Mouse (Mus musculus) myocyte (in vitro differentiated cells): ENCODE data around the gene Ttc41.

Experiments
- MAX ChIP-seq: IDR thresholded peaks from one replicate; pipeline ENCODE4 v1.6.1; 2011; ENCODE audit warnings: low read depth, mild to moderate bottlenecking, control low read depth
- POLR2A ChIP-seq: IDR thresholded peaks from one replicate; pipeline ENCODE4 v1.6.1; 2011; ENCODE audit warnings: low read depth, mild to moderate bottlenecking, control low read depth, moderate library complexity; ENCODE audit not compliant: insufficient read length
- TCF12 ChIP-seq: IDR thresholded peaks from one replicate; pipeline ENCODE4 v1.6.1; 2011; ENCODE audit warnings: mild to moderate bottlenecking, control low read depth; ENCODE audit not compliant: poor library complexity, insufficient read depth, severe bottlenecking
- USF1 ChIP-seq: IDR thresholded peaks from one replicate; pipeline ENCODE4 v1.6.1; 2011; ENCODE audit warnings: low read depth, mild to moderate bottlenecking, control low read depth, moderate library complexity

GRCm38 (mm10) chr10:86807362-86807761, 101.8 kb downstream of the Ttc41 start:
- TF ChIP-seq POLR2A: no peak
- no peak for TF ChIP-seq USF1
- TF ChIP-seq MAX: no peak
- TF ChIP-seq TCF12: no peak
